Mouse (Mus musculus) liver, postnatal 0 days (tissue): ENCODE measurements at regions not wholly inside any gene's neighbourhood (a gene's known extent, or its start where the extent isn't known, plus 50 kb on each side); places are given as distances from the start of the nearest gene placed in this dataset.

Source experiments
- CTCF ChIP-seq: sonication (generic); IDR thresholded peaks from 2 replicates; pipeline ENCODE4 v1.5.1; 2016; ENCODE audit warnings: antibody characterized with exemption, low read depth
- EP300 ChIP-seq: IDR thresholded peaks from 2 replicates; pipeline ENCODE4 v1.6.1; 2016; ENCODE audit warnings: antibody characterized with exemption, low read depth, mild to moderate bottlenecking

- TF ChIP-seq CTCF (no peak), EP300 (no peak)
These were observed 82.1 kb upstream of the Bnc2 start for GRCm38 (mm10) chr4:84757172-84757571.
